Mouse (Mus musculus) C2C12 (cell line): ENCODE data around the gene Cpd.

Experiments used
- CEBPB ChIP-seq: IDR thresholded peaks from one replicate; pipeline ENCODE4 v1.6.1; 2011; ENCODE audit warnings: low read depth, mild to moderate bottlenecking, control low read depth, moderate library complexity
- CTCF ChIP-seq: IDR thresholded peaks from one replicate; pipeline ENCODE4 v1.5.1; 2011; ENCODE audit not compliant: control insufficient read depth, insufficient read depth, insufficient read length
- MAX ChIP-seq: IDR thresholded peaks from one replicate; pipeline ENCODE4 v1.6.1; 2011; ENCODE audit warnings: mild to moderate bottlenecking, control low read depth
- MYOD1 ChIP-seq: IDR thresholded peaks from one replicate; pipeline ENCODE4 v1.6.1; 2011; ENCODE audit warnings: low read depth; ENCODE audit not compliant: control insufficient read depth, insufficient read length
- MYOG ChIP-seq: IDR thresholded peaks from one replicate; pipeline ENCODE4 v1.6.1; 2011; ENCODE audit not compliant: control insufficient read depth, insufficient read length; ENCODE audit errors: extremely low read depth
- USF1 ChIP-seq: IDR thresholded peaks from one replicate; pipeline ENCODE4 v1.6.1; 2011; ENCODE audit warnings: low read depth, mild to moderate bottlenecking, control low read depth, moderate library complexity

DNA sequence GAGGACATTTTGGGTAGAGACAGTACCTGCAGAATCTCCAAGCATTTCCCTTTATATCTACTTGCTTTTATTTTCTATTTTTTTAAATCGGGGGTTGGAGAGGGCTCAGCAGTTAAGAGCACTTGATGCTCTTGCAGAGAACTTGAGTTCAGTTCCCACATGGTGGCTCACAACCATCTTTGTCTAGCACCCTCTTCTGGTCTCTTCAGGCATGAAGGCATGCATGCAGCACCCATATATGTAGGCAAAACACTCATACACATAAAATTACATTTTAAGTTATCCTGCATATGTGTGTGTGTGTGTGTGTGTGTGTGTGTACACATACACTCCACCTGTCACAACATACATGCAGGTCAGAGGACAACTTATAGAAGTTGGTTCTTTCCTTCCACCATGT lies 100.9 kb downstream of the Cpd start:
- no peak for TF ChIP-seq CTCF
- TF ChIP-seq MYOD1, result no peak
- no peak for TF ChIP-seq USF1
- TF ChIP-seq CEBPB, result no peak
- TF ChIP-seq MAX, result no peak
- no peak for TF ChIP-seq MYOG
